Mouse (Mus musculus) forebrain, embryonic 11.5 days (tissue): Measurements from ENCODE around the gene Ltb. TPM values are rescaled to one million over a fixed set of nuclear protein-coding genes. Genes with fewer than 3 reads are reported as not detected.

Experiments used
- ATAC-seq: fragments of 200-750 bp; cut with Nextera tagmentation; replicated peaks from 2 replicates; pipeline ENCODE4 v1.8.0; 2017; ENCODE audit warnings: moderate TSS enrichment; ENCODE audit not compliant: low FRiP score
- DNase-seq: peaks from one replicate; pipeline ENCODE4 v3.0.0-alpha.2; 2017; ENCODE audit warnings: low spot score
- H3K27ac ChIP-seq: fragments of 300-500 bp; sonication (generic); 2 replicates; pipeline ENCODE4 v1.5.1; 2014; ENCODE audit warnings: low read depth, low read length
- H3K27me3 ChIP-seq: fragments of 300-500 bp; sonication (generic); 2 replicates; pipeline ENCODE4 v1.6.1; 2014; ENCODE audit warnings: mild to moderate bottlenecking, low read length, mixed read lengths; ENCODE audit not compliant: control insufficient read depth, insufficient read depth
- H3K36me3 ChIP-seq: fragments of 300-500 bp; sonication (generic); 2 replicates; pipeline ENCODE4 v1.6.1; 2014; ENCODE audit warnings: mild to moderate bottlenecking, low read length, moderate library complexity, mixed read lengths; ENCODE audit not compliant: control insufficient read depth, insufficient read depth
- H3K4me1 ChIP-seq: fragments of 300-500 bp; sonication (generic); replicated peaks from 2 replicates; pipeline ENCODE4 v1.6.1; 2014; ENCODE audit warnings: low read length, mixed read lengths; ENCODE audit not compliant: control insufficient read depth, insufficient read depth
- H3K4me2 ChIP-seq: fragments of 300-500 bp; sonication (generic); 2 replicates; pipeline ENCODE4 v1.6.1; 2014; ENCODE audit warnings: low read depth, mild to moderate bottlenecking, low read length, moderate library complexity, mixed read lengths; ENCODE audit not compliant: severe bottlenecking
- H3K4me3 ChIP-seq: fragments of 300-500 bp; sonication (generic); 2 replicates; pipeline ENCODE4 v1.5.1; 2014; ENCODE audit warnings: low read depth, low read length
- H3K9ac ChIP-seq: fragments of 300-500 bp; sonication (generic); 2 replicates; pipeline ENCODE4 v1.6.1; 2014; ENCODE audit warnings: low read length
- H3K9me3 ChIP-seq: fragments of 300-500 bp; sonication (generic); 2 replicates; pipeline ENCODE4 v1.6.1; 2016; ENCODE audit warnings: low read length, mixed read lengths; ENCODE audit not compliant: control insufficient read depth
- WGBS: fragments of 180-500 bp; shearing (Covaris S2); extraction: QIAGEN DNeasy Blood & Tissue Kit; methylation state at CpG from one replicate; pipeline ENCODE4 v1.1.7; 2014; 5-methylcytosine and 5-hydroxymethylcytosine counted together
- polyA plus RNA-seq: library from polyadenylated mRNA; unstranded; fragments of >200 nt; fragmentation: Nextera tagmentation; extraction: Ambion mirVana; gene quantifications from 2 replicates; pipeline ENCODE4 v1.2.1, GENCODE M21; 2014

The Ltb gene
- polyA plus RNA-seq, 1 experiment from 2014 or later: 0.17 TPM

GRCm38 (mm10) chr17:35219601-35220041 is 25.4 kb downstream of the Ltb start:
- no peaks in the 10 kb centered on the region for H3K4me1 ChIP-seq
- no peak overlapping the region for H3K9ac ChIP-seq
- no peaks in the 10 kb centered on the region for H3K9me3 ChIP-seq
- WGBS: 94% methylated on average over 6 of the region's 6 CpGs
- H3K27ac ChIP-seq: no peak overlapping the region
- DNase-seq (no peak), ATAC-seq (no peak)
- H3K36me3 ChIP-seq: peaks cover 5% of the 10 kb centered on the region; the same call in 1 of the 2 replicates
- no peak overlapping the region for H3K4me3 ChIP-seq
- no peak overlapping the region for H3K4me2 ChIP-seq
- H3K27me3 ChIP-seq: no peaks in the 10 kb centered on the region

GRCm38 (mm10) chr17:35220156-35220952 is 26.1 kb downstream of the Ltb start, which contains the start of gene Gm16181:
TSS of gene Gm16181 (plus strand) at chr17:35220834.
- WGBS: 86% methylated on average over 28 of the region's 28 CpGs
- H3K27ac ChIP-seq: no peak within 1 kb of the TSS
- peaks cover 5% of the 10 kb centered on the region; the same call in 1 of the 2 replicates for H3K36me3 ChIP-seq

GRCm38 (mm10) chr17:35222299-35222698 is 28.1 kb downstream of the Ltb start:
- no peak overlapping the region for H3K27ac ChIP-seq
- no peak overlapping the region for H3K9ac ChIP-seq
- ATAC-seq: no peak
- peaks cover 5% of the 10 kb centered on the region; the same call in 1 of the 2 replicates for H3K36me3 ChIP-seq
- no peak overlapping the region for H3K4me2 ChIP-seq
- H3K27me3 ChIP-seq: no peaks in the 10 kb centered on the region
- DNase-seq: no peak
- H3K9me3 ChIP-seq: no peaks in the 10 kb centered on the region
- H3K4me3 ChIP-seq: no peak overlapping the region
- no peaks in the 10 kb centered on the region for H3K4me1 ChIP-seq
- WGBS: 86% methylated on average over 6 of the region's 6 CpGs

More at GRCm38 (mm10) chr17:35220156-35220952, 26.1 kb downstream of the Ltb start, which contains the start of gene Gm16181:
- Histone ChIP-seq H3K27me3 (no peaks in the 10 kb centered on the region), H3K9me3 (no peaks in the 10 kb centered on the region), H3K4me1 (no peaks in the 10 kb centered on the region), H3K9ac (no peak within 1 kb of the TSS), H3K4me3 (no peak within 1 kb of the TSS), H3K4me2 (no peak within 1 kb of the TSS)
- no peak for DNase-seq
- ATAC-seq: no peak

GRCm38 (mm10) chr17:35224641-35225040 is 30.4 kb downstream of the Ltb start:
- no peak overlapping the region for H3K27ac ChIP-seq
- H3K4me1 ChIP-seq: no peaks in the 10 kb centered on the region
- no peak for ATAC-seq
- H3K36me3 ChIP-seq: peaks cover 7% of the 10 kb centered on the region; the same call in 1 of the 2 replicates
- WGBS: 96% methylated on average over 4 of the region's 4 CpGs
- H3K4me3 ChIP-seq: no peak overlapping the region
- H3K9ac ChIP-seq: no peak overlapping the region
- no peak for DNase-seq
- no peaks in the 10 kb centered on the region for H3K9me3 ChIP-seq
- no peak overlapping the region for H3K4me2 ChIP-seq
- H3K27me3 ChIP-seq: no peaks in the 10 kb centered on the region

GRCm38 (mm10) chr17:35225456-35225855 is 31.2 kb downstream of the Ltb start:
- ATAC-seq: no peak

GRCm38 (mm10) chr17:35226561-35227046 is 32.4 kb downstream of the Ltb start:
- Histone ChIP-seq H3K27ac (no peak overlapping the region), H3K4me3 (no peak overlapping the region), H3K27me3 (no peaks in the 10 kb centered on the region), H3K9me3 (no peaks in the 10 kb centered on the region), H3K9ac (no peak overlapping the region), H3K36me3 (peaks cover 3% of the 10 kb centered on the region; the same call in 1 of the 2 replicates), H3K4me2 (no peak overlapping the region), H3K4me1 (no peaks in the 10 kb centered on the region)
- DNase-seq: no peak
- no peak for ATAC-seq
- WGBS: 89% methylated on average over 14 of the region's 14 CpGs

More at GRCm38 (mm10) chr17:35225456-35225855, 31.2 kb downstream of the Ltb start:
- H3K36me3 ChIP-seq: peaks cover 5% of the 10 kb centered on the region; the same call in 1 of the 2 replicates
- no peaks in the 10 kb centered on the region for H3K9me3 ChIP-seq
- H3K27ac ChIP-seq: no peak overlapping the region
- H3K4me2 ChIP-seq: no peak overlapping the region
- no peak overlapping the region for H3K4me3 ChIP-seq
- DNase-seq: no peak
- 96% methylated on average over 5 of the region's 5 CpGs for WGBS
- H3K4me1 ChIP-seq: no peaks in the 10 kb centered on the region
- H3K9ac ChIP-seq: no peak overlapping the region
- no peaks in the 10 kb centered on the region for H3K27me3 ChIP-seq

GRCm38 (mm10) chr17:35231022-35231421 is 36.8 kb downstream of the Ltb start:
- 91% methylated on average over 10 of the region's 10 CpGs for WGBS
- Histone ChIP-seq H3K9me3 (no peaks in the 10 kb centered on the region), H3K4me1 (peaks cover 2% of the 10 kb centered on the region; the same call in 1 of the 2 replicates), H3K4me3 (no peak overlapping the region), H3K27ac (no peak overlapping the region), H3K4me2 (no peak overlapping the region), H3K27me3 (no peaks in the 10 kb centered on the region), H3K9ac (no peak overlapping the region; the same call in 1 of the 2 replicates), H3K36me3 (peaks cover 3% of the 10 kb centered on the region; the same call in 1 of the 2 replicates)
- no peak for ATAC-seq
- no peak for DNase-seq

- DNase-seq: peak; percentile 91
- Histone ChIP-seq H3K9ac (no peak overlapping the region), H3K9me3 (no peaks in the 10 kb centered on the region), H3K36me3 (peaks cover 3% of the 10 kb centered on the region; the same call in 1 of the 2 replicates), H3K27ac (no peak overlapping the region), H3K4me2 (no peak overlapping the region), H3K4me3 (no peak overlapping the region), H3K27me3 (no peaks in the 10 kb centered on the region), H3K4me1 (peaks cover 2% of the 10 kb centered on the region; the same call in 1 of the 2 replicates)
- no peak for ATAC-seq
- 17% methylated on average over 12 of the region's 12 CpGs for WGBS
These were observed 37.8 kb downstream of the Ltb start for GRCm38 (mm10) chr17:35232043-35232442.
